Mouse (Mus musculus): ENCODE measurements around the gene Zfp62. TPM values are rescaled to one million over a fixed set of nuclear protein-coding genes. Genes with fewer than 3 reads are reported as not detected.
"Not testable (repeated sequence)": the region's sequence is repeated elsewhere in the genome, so short reads cannot be mapped to it uniquely, and the experiment has no call there.

The Zfp62 gene
- 10 to 100 TPM; 20.8 to 27.5 TPM for total RNA-seq (2021)
- long read RNA-seq, experiment 1, transcript Zfp62-203 (4 exons, 3,872 nt): major isoform, 10 of 15 reads
- long read RNA-seq, experiment 1, partial matches to known transcripts: 1 of 15 reads
- long read RNA-seq, experiment 1, other reads (novel, unspliced or antisense): 4 of 15 reads
- long read RNA-seq, experiment 2, transcript Zfp62-203 (4 exons, 3,872 nt): major isoform, 5 of 11 reads
- long read RNA-seq, experiment 2, partial matches to known transcripts: 2 of 11 reads
- long read RNA-seq, experiment 2, other reads (novel, unspliced or antisense): 4 of 11 reads

DNA sequence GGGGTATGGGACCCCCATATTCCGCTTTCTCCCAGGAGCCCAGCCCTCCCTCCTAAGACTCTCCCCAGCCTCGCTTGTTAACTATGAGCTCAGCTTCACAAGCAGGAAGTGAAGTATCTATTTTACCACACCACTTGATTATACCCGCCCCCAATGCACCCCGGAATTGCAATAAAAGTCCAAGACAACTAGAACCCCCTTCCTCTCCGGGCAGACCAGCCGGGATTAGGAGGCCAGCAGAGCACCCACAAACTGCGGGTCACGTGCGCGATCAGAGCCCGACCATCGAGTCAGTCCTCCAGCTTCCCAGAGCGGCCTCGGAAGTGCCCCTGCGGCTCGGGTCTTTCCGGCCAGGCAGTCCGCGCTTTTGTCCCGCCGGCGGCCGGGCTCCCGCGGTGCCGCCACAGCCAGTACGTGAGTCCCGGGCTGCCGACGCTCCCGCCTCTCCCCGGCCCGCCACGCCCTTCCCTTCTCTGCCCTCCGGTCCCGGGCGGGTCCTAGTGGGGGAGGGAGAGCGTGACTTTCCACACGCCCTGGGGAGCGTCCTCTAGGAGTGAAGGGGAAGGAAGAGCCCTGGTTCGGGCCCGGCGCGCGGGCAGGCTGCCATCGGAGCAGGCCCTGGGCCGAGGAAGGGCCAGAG is at the start of gene Zfp62:
Zfp62 (plus strand) TSS at position 164 of the 640 bp plus-strand sequence.
- peak; percentile 92 for DNase-seq

DNA sequence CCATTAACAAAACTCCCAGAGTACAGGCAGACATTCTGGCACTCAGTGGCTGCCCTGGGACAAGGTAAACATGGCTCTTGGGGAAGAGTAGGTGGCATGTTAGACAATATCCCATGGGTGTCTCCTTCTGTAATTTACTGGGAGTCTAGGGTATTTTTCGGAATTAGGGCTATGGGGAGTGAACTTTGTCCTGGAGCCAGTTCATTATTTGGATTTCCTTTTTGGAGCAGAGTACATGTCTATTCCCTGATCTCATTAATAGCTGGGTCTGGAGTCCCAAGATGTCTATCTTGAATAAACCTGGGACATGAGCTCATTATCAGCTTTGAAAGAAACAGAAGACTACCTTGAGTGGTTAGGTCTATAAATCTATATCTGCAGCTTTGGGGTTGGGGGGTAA is 49.0 kb upstream of the Zfp62 start, which contains the start of gene Olfr1394:
Olfr1394 (plus strand) TSS at position 301 of the 400 bp plus-strand sequence.
- no peak for DNase-seq

DNA sequence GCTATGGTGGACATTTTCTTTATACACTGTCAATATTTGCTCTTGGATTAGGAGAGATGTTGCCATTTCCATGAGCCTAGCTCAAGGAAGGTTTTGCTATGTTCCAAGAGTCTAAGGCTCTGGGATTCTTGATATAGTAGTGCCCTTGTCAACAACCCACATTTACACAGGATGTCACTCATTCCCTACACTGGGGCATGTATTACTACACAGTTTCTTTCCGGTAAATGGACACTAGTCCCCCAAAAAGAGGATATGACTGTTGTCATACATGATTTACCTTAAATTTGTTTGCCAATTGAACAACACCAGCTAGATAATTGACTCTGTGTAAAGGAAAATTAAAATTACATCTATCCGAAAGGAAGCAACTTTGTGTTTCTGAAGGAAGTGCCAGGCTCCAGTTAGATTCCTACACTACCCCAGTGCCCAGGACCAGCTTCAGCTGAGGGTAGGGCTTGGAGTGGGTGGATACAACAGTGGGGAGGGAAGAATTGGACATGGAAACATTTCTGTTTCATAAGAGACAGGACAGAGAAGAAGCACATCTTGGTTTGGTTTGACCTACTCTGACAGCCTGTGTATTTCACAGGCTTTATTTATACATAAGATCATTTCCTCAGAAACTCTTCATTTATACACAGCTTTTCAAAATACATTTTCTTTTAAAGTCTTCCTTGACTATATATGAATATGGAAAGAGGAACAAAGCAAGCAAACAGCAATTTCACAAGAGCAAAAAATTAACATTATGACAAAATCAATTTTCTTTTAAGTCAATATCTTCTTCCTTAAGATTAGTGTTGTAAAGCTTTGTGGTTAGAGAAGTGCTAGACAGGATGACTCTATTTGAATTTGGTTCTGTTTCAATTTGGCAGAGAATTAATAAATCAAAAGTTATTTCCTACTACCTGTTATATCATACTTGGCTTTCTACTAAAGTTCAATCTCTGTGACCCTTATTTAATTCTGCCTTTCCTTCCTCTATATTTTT is 46.0 kb upstream of the Zfp62 start:
- DNase-seq: no peak

DNA sequence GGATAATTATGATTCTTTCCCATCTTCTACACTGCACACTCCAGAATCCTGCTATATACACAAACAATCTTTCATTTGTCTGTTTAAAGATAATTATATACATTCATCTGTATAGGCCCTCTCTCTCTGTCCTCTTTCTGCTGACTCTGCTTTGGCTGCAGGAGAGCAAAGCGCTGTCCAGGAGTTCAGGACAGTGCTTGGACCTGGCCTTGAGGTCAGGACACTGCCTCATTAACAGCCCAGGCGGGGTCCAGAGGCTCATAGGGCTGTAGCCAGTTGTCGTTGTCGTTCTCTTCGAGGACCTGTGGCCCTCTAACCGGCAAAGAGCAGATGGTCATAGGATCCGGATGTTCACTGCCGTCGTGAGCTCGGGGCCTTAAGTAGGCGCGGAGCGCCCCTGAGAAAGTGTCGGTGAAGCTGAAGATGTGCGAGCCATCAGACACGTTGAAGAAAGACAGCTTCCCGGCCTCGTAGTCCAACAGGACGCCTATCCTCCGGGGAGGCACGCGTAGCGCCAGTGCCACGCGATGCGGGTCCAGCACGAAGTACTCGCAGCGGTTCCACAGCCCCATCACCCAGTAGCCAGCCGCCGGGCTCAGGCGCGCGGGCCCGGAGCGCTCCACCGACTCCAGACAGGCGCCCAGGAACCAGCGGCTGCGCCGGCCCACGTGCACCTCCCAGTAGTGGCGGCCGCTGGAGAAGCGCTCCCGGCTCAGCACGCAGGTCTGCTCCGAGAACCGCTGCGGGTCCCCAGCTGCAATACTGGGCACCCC is 34.1 kb upstream of the Zfp62 start:
- peak; percentile 14 for DNase-seq

DNA sequence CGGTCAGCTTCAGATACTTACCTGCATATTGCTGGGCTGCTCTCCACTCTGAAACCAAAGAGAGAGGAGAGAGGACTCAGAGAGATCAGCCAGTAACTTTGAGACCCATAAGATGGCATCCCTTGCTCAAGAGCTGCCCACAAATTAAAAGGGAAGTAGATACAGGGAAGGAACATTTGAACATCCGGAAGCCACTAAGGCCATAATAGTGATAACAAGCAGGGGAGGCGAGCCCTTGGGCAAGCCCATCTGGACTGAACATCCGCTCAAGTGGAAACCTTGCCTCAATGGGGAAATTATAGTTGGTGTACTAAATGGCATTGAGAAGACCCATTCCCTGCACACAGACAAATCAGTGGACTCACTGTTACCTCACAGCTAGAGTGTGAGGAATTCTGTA is 32.5 kb upstream of the Zfp62 start:
- no peak for DNase-seq

DNA sequence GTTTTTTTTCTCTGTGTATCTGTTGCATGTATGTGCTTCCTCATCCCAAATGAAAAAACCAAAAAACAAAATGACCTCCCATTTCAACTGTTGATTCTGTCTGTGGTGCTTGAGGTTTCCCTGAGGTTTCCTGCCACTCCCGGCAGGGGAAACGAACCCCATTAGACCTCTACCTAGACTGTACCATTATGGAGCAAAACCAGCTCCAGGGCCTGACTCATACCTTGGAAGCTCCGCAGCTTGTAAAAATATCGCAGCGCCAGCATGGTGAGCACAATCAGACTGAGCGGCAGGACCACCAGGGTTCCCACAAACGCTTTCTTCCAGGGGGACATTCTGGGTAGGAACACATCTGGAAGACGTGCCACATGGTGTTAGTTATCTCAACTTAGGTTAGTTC is 27.7 kb upstream of the Zfp62 start:
- DNase-seq: no peak

DNA sequence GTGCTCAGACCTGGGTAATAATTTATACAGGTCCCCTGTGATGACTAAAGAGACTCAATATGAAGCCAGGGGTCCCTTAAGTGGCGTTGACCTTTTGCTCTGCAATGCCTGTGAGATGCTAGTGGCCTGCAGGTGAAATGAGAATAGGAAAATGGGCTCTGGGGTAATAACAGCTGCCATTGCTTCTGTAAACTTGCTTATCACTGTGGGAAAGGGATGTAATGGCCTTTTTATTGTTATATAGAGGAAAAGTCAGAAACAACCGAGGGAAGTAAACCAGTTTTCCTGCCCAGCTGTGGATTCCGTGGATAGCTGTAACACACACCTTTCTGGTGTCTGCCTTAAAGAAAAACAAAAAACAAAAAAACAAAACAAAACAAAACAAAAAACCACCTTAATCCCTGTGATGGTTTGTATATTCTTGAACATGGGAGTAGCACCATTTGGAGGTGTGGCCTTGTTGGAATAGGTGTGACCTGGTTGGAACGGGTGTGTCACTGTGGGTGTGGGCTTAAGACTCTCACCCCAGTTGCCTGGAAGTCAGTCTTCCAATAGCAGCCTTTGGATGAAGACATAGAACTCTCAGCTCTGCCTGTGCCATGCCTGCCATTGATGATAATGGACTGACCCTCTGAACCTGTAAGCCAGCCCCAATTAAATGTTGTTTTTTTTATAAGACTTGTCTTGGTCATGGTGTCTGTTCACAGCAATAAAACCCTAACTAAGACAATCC is 26.9 kb upstream of the Zfp62 start:
- not testable (repeated sequence) for DNase-seq

DNA sequence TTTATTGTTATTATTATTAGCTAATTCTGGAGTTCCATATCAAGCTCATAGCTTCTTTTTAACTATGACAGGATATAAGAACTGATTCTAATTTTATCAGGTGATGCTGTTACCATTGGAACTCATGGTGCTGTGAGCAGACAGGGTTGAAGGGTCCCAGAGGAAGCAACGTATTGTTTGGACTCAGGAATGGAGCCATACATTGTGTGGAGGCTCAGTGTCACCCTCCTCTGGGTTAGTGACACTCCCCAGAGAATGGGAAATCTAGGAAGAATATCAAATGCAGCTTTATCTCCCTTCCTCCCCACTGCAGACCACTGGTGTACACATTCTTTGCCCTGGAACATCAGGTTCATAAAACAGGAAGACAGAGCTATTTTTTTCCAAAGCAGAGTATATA is 19.9 kb upstream of the Zfp62 start:
- DNase-seq: no peak

DNA sequence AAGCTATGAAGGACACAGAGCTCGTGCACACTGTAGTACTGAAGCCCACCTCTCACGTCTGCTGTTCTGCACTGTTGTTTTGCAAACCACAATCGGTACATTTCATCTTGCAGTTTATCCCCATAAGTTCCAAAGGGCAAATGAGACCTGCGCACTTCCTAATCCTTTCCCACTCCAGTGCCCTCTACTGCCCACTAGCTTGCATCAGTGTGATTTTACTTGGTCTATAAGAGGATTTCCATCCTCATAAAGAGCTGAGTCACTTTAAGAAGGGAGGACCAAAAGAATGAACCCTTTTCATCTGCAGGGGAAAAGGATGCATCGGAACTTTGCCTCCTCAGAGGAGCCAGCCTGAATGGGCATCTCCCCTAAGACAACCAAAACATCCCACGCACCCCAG is 16.6 kb upstream of the Zfp62 start:
- no peak for DNase-seq

DNA sequence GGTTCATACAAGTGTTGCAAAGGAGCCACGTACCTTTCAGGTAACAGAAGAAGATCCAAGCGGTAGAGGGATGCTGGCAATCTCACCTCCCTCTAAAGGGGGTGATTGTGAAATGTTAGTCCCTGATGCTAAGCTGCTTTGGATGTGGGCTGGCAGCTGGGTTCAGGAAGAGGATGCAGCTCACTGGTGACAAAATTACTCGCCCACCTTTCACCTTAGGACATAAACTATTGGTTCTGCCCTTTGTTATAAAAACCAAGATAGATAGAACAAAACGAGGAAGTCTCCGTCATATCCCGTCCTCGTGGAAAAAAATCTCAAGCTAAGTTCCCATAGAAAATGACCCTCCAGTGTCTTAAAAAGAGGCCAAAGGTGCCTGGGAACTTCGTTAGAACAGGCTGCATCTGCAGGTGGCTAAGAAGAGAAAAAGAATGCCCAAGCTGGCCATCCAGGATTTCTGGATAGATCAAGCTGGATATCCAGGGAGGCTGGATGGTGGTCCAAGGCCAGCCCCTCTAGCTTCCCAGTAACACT is 16.1 kb upstream of the Zfp62 start, which contains the start of gene Btnl9:
Btnl9 (minus strand) TSS at position 205 of the 534 bp plus-strand sequence.
- no peak for DNase-seq

DNA sequence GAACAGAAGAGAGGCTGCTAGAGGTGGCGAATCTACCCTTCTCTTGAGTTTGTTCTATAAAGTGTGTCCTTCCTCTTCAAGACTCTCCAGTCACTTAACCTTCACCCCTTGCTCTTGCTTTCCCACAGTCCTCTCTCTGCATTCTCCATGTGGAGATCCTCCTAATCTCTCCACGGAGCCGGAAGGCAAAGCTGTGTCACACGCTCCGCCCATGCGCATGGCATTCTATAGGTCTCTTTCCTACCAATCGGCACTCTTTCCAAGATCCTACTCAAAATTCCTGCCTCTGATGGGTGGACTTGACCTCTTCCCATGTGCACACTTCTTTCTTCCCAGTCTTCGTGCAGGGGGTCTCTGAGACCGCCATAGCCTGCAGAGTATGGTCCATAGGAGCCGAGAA is 15.4 kb upstream of the Zfp62 start:
- no peak for DNase-seq

DNA sequence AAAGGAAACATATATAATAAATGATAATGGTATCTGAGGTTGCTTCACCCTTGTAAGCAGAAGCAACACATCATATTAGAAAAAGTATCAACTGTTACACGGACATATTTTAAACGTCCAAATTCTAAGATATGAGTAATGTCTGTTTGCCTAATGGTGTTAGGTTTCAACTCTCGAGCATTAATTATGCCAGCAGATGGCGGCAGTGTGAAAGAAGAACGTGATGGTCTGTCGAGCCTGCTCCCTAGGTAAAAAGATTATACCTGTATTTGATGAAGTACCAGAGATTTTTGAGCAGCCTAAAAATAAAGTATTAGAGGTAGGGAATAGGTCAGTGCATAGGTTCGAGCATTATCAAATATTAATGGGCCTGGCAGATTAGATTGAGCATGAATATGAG is 13.4 kb upstream of the Zfp62 start:
- DNase-seq: peak; percentile 53

DNA sequence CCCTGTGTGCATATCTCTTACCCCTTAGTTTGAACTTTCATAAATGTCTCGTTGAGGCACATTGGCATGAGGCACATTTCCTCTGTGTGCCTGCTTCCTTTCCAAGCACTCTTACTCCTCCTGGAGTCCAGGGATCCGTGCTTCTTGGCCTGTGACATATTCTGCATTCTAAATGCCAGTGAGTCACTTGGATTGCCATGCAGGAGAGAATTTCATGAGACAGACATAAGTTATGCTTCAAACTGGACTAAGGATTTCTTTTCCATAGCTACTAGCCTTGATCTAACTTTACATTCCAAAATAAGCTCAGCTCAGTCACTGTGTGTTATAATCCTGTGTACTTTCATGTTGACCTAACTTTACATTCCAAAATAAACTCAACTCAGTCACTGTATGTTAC is 12.0 kb upstream of the Zfp62 start:
- DNase-seq: no peak

DNA sequence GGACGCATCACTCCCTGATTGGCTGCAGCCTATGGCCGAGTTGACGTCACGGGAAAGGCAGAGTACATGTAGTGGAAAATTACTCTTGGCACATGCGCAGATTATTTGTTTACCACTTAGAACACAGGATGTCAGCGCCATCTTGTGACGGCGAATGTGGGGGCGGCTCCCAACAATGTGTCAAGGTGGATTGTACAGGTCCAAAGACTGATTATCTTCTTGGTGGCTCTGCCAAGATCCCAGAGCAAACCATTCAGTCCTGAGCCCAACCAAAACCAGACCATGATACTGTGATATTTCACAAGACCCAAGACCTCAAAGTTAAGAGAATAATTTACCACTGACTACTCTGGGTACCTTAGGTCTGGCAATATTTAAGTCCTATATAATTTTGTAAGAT is 8.3 kb upstream of the Zfp62 start:
- DNase-seq: not testable (repeated sequence)

DNA sequence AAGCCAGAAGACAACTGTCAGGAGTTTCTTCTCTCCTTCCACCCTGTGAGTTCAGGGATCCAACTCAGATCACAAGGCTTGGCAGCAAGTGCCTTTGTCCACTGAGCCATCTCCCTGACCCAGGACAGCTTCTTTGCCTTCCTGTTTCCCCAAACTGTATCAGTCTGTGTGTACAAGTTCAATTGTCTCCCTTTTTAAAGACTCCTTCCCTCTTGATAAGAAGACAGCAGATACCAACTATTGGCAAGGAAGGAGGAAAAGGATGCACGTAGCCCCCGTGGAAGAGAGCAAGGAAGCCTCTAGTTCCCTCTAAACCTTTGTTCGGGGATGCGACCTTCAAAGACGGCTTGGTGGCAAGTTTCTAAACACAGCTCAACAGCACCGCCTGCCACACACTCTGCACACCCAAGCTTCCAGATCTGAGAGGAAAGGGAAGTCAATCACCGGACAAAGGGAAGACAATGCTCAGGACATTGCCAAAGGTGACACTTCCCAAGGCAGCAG is 7.2 kb upstream of the Zfp62 start:
- DNase-seq: no peak

DNA sequence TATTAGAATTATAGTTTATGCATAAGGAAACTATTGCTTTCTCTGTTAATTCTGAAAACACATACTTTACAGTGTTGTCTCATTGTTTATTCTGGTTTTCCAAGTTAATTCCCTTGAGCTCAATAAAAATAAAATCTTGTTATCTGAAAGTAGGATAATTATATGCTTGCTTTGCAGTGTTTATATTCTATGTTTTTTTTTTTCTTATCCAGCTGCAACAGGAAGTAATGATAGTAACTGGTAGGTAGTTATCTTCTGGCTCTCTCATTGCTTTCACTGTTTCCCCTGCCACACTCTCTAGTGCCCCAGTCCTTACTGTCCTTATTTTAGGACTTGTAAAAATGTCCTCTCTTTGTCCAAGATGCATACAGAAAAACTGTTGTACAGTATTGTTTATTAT is 2.4 kb upstream of the Zfp62 start:
- no peak for DNase-seq

DNA sequence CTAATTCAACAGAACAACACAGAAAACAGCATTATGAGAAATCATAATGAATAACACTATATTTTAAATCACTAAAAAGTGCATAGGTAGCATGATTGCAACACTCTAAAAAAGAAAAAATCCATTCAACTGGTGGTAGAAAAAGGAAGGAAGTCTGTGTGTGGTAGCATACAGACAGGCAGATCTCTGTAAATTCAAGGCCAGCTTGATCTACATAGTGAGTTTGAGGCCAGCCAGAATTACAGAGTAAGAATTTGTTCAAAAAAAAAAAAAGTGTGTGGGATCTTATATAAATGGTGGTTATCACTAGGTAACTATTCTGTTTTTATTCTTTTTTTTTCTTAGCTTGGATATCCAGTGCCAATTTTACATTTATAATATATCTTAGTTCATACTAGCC is 1.9 kb upstream of the Zfp62 start:
- DNase-seq: no peak

DNA sequence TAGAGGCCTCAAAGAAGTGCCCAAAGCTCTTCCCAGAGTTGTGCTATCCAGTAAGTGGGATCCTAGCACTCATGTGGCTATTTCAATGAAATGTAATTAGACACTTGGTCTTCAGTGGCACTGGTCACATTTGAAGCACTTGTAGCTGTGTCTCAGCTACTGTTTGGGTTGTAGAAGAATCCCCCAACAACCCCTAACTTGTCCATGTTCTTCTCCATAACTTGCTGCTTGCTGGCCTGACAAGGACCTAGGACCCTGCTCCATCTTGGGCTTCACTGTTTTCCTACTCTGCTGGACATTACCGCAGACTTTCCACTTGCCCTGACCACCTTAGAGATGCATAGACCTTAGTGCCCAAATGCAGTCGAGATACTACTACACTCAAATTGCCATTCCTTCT is 1.0 kb upstream of the Zfp62 start:
- no peak for DNase-seq

DNA sequence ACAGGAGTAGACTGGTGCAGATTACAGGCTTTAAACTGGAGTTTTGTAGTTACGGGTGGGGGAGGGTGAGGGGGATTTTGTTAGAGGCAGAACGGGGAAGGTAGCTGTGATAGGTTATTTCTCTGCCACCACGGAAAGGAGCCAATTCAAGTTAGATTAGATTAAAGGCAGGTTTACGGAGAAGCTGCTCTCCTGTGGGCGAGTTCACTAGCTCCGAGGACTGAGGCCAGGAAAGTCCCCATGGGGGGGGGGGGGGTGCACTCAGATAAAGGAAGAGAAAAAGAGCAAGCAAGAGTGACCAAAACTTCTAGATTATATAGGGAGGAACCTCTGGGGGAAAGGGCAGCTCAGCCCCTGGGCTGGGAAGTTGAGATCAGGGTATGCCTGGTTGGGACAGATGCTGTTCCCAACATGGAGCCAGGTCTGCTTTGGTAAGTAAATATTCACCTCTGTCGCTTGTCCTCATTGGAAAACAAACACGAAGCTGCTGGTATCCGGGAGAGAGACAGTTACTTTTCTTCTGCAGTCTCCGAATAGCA is 500 bp upstream of the Zfp62 start:
- no peak for DNase-seq

DNA sequence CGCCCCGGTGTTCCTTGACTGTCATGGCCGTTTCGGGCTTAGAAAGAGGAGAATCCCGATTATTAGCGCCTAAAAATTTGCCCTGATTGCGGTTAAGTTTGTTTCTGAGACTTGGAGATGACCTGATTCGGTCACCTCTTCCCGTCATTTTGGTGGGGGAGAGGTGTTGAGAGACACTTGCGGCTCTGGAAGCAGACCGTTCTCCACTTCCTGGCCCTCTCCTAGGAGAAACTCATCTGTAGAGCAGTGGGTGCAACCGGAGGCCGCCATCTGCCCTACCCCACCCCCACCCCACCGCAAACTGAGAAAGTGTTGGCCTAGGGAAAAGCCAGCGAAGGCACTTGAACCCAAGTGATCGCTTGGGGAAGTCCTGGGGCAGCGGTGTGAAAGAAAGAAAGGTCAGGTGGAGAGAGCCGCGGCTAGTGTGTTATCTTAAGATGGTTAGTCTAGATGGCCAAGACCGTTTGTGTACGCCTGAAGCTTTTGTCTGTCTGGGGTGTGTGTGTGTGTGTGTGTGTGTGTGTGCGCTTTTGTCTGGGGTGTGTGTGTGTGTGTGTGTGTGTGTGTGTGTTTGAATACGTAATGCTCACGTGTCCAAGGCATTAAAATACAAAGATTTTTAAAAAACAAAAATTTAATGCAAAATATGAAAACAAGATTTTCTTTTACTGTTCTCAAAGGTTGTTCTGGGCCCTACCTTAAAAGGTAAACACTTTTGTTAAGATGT is 842 bp downstream of the Zfp62 start:
- no peak for DNase-seq

All from gastrocnemius, postnatal 10 days (tissue).